Mouse (Mus musculus): ENCODE results near the gene Gtpbp3.
"Not testable (repeated sequence)": the region's sequence is repeated elsewhere in the genome, so short reads cannot be mapped to it uniquely, and the experiment has no call there.

Gene Gtpbp3

DNA sequence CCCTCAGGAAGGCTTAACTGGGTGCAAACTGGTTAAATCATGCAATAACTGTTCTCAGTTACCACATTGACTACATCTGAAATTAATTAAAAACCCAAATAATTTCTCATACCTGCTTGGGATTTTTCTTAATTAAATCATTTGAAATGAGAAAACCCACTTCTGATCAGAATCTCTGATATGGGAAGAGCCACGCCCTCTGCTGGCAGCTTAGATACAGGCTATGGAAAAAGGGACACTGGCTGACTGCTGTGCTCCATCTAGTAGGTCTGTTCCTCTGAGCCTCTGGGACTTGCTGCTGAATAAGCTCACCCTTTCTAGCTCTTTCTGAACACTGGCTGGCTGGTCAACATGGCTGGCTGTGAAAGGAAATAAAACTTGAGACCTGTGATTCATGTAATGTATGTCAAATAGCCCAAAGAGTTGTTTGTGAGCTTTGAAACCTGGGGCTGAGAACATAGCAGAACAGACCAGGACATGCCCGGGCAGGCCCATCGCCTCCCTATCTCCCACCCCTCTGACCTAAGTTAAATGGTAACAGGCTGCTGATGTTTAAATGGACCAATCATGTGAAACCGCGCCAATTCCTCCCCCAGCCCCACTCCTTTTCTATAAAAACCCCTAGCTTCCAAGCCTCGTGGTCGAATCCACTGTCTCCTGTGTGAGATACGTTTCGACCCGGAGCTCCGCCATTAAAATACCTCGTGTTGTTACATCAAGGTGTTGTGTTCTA is 43.0 kb downstream of the Gtpbp3 start:
- not testable (repeated sequence) for DNase-seq (ENCODE audit: low spot score in 2 of 2)

DNA sequence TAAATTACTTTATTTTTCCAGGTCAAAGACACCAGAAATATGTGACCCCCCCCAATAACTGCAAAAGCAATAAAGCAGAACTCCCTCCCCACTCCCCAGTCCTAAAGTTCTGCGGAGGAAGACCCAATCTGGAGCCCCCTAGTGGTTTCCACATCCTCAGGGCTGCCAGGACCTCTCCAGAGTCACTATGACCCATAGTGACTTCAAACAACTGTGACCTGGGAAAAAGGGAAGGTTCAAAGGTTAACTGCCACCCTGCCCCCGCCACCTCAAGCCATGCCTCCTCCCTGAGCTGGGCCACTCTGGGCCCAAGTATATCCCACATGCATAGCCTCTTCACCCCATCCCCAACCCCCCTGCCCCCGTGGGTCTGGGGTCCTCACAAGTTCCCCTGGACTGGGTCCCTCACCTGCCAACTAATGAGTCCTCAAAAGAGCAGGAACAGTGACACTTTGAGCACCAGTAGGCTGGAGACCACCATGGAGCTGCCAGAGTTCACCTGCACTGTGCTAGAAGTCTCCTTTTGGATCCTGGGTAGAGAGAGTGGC is 46.4 kb downstream of the Gtpbp3 start:
- no peak for DNase-seq (ENCODE audit: low spot score in 2 of 2)

DNA sequence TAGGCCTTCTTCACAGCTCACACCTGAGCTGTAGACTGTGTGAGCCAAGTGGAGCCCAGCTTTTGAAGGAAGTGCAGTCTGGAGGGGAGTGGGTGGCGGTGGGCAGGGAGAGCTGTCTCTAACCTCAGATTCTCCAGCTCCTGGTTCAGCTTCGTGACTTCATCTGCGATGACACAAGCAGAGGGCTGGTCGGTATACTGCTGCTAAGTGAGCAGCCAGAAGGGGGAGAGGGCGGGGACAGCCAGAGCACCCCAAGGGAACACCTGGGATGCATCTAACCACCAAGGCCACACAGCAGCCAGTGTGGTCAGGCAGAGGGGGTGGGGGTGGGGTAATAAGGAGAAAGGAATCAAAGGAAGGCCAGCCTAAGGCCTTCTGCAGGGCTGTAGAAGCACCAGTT is 47.8 kb downstream of the Gtpbp3 start:
- DNase-seq (ENCODE audit: low spot score in 2 of 2): no peak

DNA sequence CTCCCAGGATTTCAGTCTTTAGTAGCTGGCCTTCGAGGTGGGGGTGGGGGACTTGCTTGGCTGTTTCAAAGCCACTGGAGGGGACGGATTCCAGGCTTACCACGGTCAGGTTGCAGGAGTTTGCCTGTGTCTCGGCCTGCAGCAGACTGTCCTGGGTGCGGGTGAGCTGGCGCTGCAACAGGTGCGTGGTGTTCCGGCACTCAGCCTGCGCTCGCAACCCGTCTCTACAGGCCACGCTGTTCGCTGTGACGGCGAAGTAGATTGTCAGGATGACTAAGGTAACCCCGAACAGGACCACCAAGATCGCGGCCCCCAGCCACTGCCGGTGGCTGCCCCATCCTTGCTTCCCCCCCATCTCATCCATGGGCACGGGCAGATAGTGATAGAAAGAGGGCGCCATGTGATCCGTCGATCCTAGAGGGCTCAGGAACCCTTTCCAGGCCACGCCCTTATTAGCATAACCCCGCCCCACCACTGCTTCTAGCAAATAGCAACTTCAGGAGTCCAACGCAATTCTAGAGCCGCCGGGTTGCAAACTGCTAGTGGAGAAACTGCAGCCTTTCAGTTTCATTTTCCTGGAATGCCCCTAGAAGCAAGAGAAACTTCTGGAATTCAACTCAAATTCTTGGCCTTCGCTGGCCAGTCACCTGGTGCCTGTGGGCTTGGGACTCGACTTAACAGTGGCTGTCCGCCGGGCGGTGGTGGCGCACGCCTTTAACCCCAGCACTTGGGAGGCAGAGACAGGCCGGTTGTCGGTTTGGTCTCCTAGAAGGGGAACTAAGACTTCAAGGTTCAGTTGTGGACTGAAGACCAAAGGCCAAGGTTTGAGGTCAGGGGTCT is 49.3 kb downstream of the Gtpbp3 start, which contains the start of gene Bst2:
TSS of gene Bst2 (minus strand) at position 429 of the 840 bp plus-strand sequence.
- DNase-seq (ENCODE audit: low spot score in 2 of 2): peak; percentile 87 to 88

DNA sequence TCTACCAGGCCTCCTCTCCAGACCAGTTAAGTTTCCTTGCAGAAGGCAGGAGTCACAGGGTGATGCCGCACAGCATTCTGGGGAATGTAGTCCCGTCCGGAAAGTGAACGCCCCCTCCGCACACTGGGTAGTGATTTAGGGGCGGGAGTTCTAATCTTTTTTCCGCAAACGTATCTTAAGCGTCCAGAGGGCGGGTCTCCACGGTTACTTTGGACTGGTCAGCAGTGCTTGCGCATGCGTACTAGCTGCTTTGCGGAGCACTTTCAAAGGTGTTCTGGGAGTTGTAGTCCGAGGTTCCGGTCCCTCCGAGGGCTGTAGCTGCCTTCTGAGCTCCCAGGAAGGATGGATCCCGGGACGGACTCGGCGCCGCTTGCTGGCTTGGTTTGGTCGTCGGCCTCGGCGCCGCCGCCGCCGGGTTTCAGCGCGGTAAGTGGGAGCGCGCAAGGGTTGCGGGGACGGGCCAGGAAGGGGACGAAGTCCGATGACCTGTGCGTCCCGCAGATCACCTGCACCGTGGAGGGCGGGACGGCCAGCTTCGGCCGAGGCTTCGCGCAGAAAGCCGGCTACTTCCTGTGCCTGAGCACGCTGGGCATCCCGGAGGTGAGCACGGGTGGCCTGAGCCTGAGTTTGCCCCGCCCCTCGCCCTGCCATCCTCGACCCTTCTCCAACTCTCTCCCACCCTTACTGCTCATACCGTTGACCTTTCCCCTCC is 54.9 kb downstream of the Gtpbp3 start, which contains the start of gene Mvb12a:
TSS of gene Mvb12a (plus strand) at position 291 of the 712 bp plus-strand sequence.
- peak; percentile 90 to 94 for DNase-seq (ENCODE audit: low spot score in 2 of 2)

DNA sequence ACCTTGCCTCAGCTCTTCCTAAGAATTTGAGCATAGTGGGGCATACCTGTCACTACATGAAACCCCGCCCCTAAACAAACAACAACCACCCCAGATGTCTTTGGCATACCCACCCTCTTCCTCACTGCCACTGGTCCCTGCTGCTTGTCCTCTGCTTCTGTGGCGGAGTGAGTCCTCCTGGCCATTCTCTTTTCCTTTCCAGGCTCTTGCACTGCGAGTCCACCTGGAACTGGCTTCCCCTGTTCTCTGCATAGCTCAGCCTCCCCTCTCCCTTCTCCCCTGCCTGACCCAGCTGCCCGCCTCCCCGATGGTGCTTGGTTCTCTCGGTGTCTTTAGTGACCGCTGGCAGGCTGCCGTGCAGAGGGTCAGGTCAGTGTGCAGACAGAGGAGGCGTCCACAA is 55.9 kb downstream of the Gtpbp3 start:
- DNase-seq (ENCODE audit: low spot score in 2 of 2): no peak

DNA sequence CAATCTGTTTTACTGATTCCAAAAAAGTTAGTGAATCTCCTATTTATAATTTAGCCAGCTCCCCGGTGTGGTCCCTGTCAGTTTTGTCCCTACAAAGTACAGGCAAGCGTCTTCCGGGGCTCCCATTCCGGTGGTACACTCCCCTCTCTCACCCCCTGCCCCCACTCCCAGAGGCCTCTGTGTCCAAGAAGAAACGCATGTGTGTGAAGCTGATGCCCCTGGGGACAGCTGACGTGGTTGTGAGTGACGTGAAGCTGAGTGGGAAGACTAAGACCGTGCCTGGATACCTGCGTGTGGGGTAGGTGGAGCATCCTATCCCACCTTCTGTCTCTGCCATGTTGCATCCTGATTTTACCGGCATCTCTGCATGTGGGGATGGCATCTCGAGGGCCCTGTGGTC is 57.1 kb downstream of the Gtpbp3 start:
- DNase-seq (ENCODE audit: low spot score in 2 of 2): no peak

DNA sequence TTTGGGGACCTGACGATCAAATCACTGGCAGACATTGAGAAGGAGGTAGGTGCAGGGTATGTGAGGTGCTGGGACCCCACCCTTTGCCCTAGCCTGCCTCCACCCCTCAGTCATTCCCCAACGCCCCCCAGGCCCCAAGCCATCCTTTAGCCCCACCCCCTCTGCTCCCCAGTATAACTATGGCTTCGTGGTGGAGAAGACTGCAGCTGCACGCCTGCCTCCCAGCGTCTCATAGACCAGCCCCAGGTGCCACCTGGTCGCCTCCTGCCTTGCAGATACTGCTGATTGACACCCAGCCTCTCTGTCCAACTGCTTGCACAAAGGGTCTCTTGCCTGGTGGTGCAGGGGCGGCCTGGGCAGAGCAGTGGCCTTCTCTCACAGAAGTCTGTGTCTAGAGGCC is 59.7 kb downstream of the Gtpbp3 start:
- no peak for DNase-seq (ENCODE audit: low spot score in 2 of 2)
